Mouse (Mus musculus) megakaryocyte, embryonic 14.5 days (primary cell): Measurements from ENCODE around the gene Suv39h1.

ENCODE experiments used
- FLI1 ChIP-seq: IDR thresholded peaks from 2 replicates; pipeline ENCODE4 v1.6.1; 2012; ENCODE audit warnings: low read length, inconsistent platforms, mixed read lengths
- GATA1 ChIP-seq: IDR thresholded peaks from 3 replicates; pipeline ENCODE4 v1.6.1; 2012; ENCODE audit warnings: mixed read lengths, low read length, inconsistent platforms, borderline replicate concordance

- TF ChIP-seq GATA1 (no peak), FLI1 (no peak)
These were observed at the start of gene Suv39h1 for GRCm38 (mm10) chrX:8074430-8075014.
